Mouse (Mus musculus) midbrain, embryonic 12.5 days (tissue): ENCODE measurements around the gene Traip. TPM values are rescaled to one million over a fixed set of nuclear protein-coding genes. Genes with fewer than 3 reads are reported as not detected.

Experiments
- ATAC-seq: fragments of 200-750 bp; cut with Nextera tagmentation; 2 replicates; pipeline ENCODE4 v1.8.0; 2017; ENCODE audit warnings: low read depth, moderate TSS enrichment, moderate library complexity; ENCODE audit not compliant: low FRiP score
- H3K27ac ChIP-seq: fragments of 300-500 bp; sonication (generic); replicated peaks from 2 replicates; pipeline ENCODE4 v1.5.1; 2016; ENCODE audit warnings: mild to moderate bottlenecking
- H3K27me3 ChIP-seq: fragments of 300-500 bp; sonication (generic); 2 replicates; pipeline ENCODE4 v1.6.1; 2016; ENCODE audit warnings: mild to moderate bottlenecking
- H3K36me3 ChIP-seq: fragments of 300-500 bp; sonication (generic); 2 replicates; pipeline ENCODE4 v1.6.1; 2016
- H3K4me1 ChIP-seq: fragments of 300-500 bp; sonication (generic); 2 replicates; pipeline ENCODE4 v1.6.1; 2016
- H3K4me2 ChIP-seq: fragments of 300-500 bp; sonication (generic); replicated peaks from 2 replicates; pipeline ENCODE4 v1.6.1; 2016; ENCODE audit warnings: mild to moderate bottlenecking, moderate library complexity
- H3K4me3 ChIP-seq: fragments of 300-500 bp; sonication (generic); 2 replicates; pipeline ENCODE4 v1.5.1; 2016; ENCODE audit warnings: mild to moderate bottlenecking
- H3K9ac ChIP-seq: fragments of 300-500 bp; sonication (generic); replicated peaks from 2 replicates; pipeline ENCODE4 v1.6.1; 2016; ENCODE audit warnings: mild to moderate bottlenecking, moderate library complexity
- H3K9me3 ChIP-seq: fragments of 300-500 bp; sonication (generic); 2 replicates; pipeline ENCODE4 v1.6.1; 2016; ENCODE audit warnings: mild to moderate bottlenecking
- WGBS: fragments of 180-500 bp; shearing (Covaris S2); methylation state at CpG from one replicate; pipeline ENCODE4 v1.1.7; 2016; 5-methylcytosine and 5-hydroxymethylcytosine counted together
- polyA plus RNA-seq: library from polyadenylated mRNA; unstranded; fragments of >200 nt; fragmentation: Nextera tagmentation; extraction: Ambion mirVana; gene quantifications from 2 replicates; pipeline ENCODE4 v1.2.1, GENCODE M21; 2016

Traip gene
- polyA plus RNA-seq, 1 experiment from 2014 or later = 23.3 TPM

- WGBS = 73% methylated on average over 12 of the region's 12 CpGs
- no peak within 1 kb of the TSS for H3K27ac ChIP-seq
- no peak within 1 kb of the TSS for H3K4me2 ChIP-seq
Observed at GRCm38 (mm10) chr9:107975399-107976386, 25.8 kb downstream of the Traip start, which contains the start of gene Uba7. TSS of gene Uba7 (plus strand) at chr9:107975505.

GRCm38 (mm10) chr9:107978815-107979214, 28.9 kb downstream of the Traip start:
- Histone ChIP-seq H3K4me3 (no peak overlapping the region), H3K27ac (no peak overlapping the region), H3K9ac (no peak overlapping the region), H3K36me3 (no peaks in the 10 kb centered on the region), H3K4me2 (no peak overlapping the region), H3K27me3 (peaks cover 13% of the 10 kb centered on the region), H3K9me3 (no peaks in the 10 kb centered on the region), H3K4me1 (peaks cover 20% of the 10 kb centered on the region)
- 92% methylated on average over 12 of the region's 12 CpGs for WGBS
- no peak for ATAC-seq

More at GRCm38 (mm10) chr9:107975399-107976386, 25.8 kb downstream of the Traip start, which contains the start of gene Uba7:
- no peak within 1 kb of the TSS for H3K9ac ChIP-seq
- no peaks in the 10 kb centered on the region for H3K4me1 ChIP-seq
- peaks cover 20% of the 10 kb centered on the region for H3K36me3 ChIP-seq
- ATAC-seq = no peak
- no peaks in the 10 kb centered on the region for H3K9me3 ChIP-seq
- H3K4me3 ChIP-seq = no peak within 1 kb of the TSS
- H3K27me3 ChIP-seq = no peaks in the 10 kb centered on the region

- 57% methylated on average over 7 of the region's 7 CpGs for WGBS
- H3K36me3 ChIP-seq = no peaks in the 10 kb centered on the region
- peak overlapping the region; percentile 5; the same call in 1 of the 2 replicates for H3K4me2 ChIP-seq
- 0 out of 2 replicates have a peak overlapping the region, but pooled peaks have one; percentile 8 for H3K9ac ChIP-seq
- peaks cover 34% of the 10 kb centered on the region for H3K27me3 ChIP-seq
- no peaks in the 10 kb centered on the region for H3K9me3 ChIP-seq
- no peak overlapping the region for H3K4me3 ChIP-seq
- ATAC-seq = no peak
- H3K4me1 ChIP-seq = peaks cover 37% of the 10 kb centered on the region
- peak overlapping the region; percentile 58 for H3K27ac ChIP-seq
Observed at GRCm38 (mm10) chr9:107981684-107982605, 32.0 kb downstream of the Traip start.

- WGBS = 66% methylated on average over 14 of the region's 14 CpGs
- Histone ChIP-seq H3K9me3 (no peaks in the 10 kb centered on the region), H3K36me3 (no peaks in the 10 kb centered on the region), H3K4me3 (0 out of 2 replicates have a peak within 1 kb of the TSS, but pooled peaks have one; percentile 9), H3K4me2 (peak within 1 kb of the TSS; percentile 90), H3K27me3 (peaks cover 34% of the 10 kb centered on the region), H3K27ac (peak within 1 kb of the TSS; percentile 65), H3K4me1 (peaks cover 37% of the 10 kb centered on the region), H3K9ac (peak within 1 kb of the TSS; percentile 20; the same call in 1 of the 2 replicates)
- no peak for ATAC-seq
Observed at GRCm38 (mm10) chr9:107982681-107983346, 32.9 kb downstream of the Traip start, which contains the start of gene Gm20661. TSS of gene Gm20661 (plus strand) at chr9:107983058.

- ATAC-seq = no peak
- peaks cover 34% of the 10 kb centered on the region for H3K27me3 ChIP-seq
- 0 out of 2 replicates have a peak overlapping the region, but pooled peaks have one; percentile 9 for H3K4me3 ChIP-seq
- H3K27ac ChIP-seq = peak overlapping the region; percentile 65; the same call in 1 of the 2 replicates
- H3K4me2 ChIP-seq = peak overlapping the region; percentile 5; the same call in 1 of the 2 replicates
- H3K9ac ChIP-seq = no peak overlapping the region
- no peaks in the 10 kb centered on the region for H3K36me3 ChIP-seq
- H3K9me3 ChIP-seq = no peaks in the 10 kb centered on the region
- peaks cover 37% of the 10 kb centered on the region for H3K4me1 ChIP-seq
- 49% methylated on average over 4 of the region's 4 CpGs for WGBS
Observed at GRCm38 (mm10) chr9:107983421-107983890, 33.5 kb downstream of the Traip start.

- ATAC-seq = no peak
- no peaks in the 10 kb centered on the region for H3K9me3 ChIP-seq
- peak overlapping the region; percentile 90 for H3K4me2 ChIP-seq
- peak overlapping the region; percentile 68; the same call in 1 of the 2 replicates for H3K4me3 ChIP-seq
- H3K27ac ChIP-seq = peak overlapping the region; percentile 2; the same call in 1 of the 2 replicates
- H3K27me3 ChIP-seq = peaks cover 34% of the 10 kb centered on the region
- 79% methylated on average over 19 of the region's 19 CpGs for WGBS
- H3K36me3 ChIP-seq = no peaks in the 10 kb centered on the region
- peak overlapping the region; percentile 21; the same call in 1 of the 2 replicates for H3K9ac ChIP-seq
- H3K4me1 ChIP-seq = peaks cover 37% of the 10 kb centered on the region
Observed at GRCm38 (mm10) chr9:107984052-107984753, 34.3 kb downstream of the Traip start.

GRCm38 (mm10) chr9:107984754-107985055, 34.8 kb downstream of the Traip start:
- no peaks in the 10 kb centered on the region for H3K36me3 ChIP-seq
- H3K9ac ChIP-seq = peak overlapping the region; percentile 21; the same call in 1 of the 2 replicates
- H3K9me3 ChIP-seq = no peaks in the 10 kb centered on the region
- H3K4me1 ChIP-seq = peaks cover 37% of the 10 kb centered on the region
- WGBS = 65% methylated on average over 9 of the region's 9 CpGs
- H3K27ac ChIP-seq = no peak overlapping the region
- H3K4me2 ChIP-seq = peak overlapping the region; percentile 90
- ATAC-seq = no peak
- peak overlapping the region; percentile 68 for H3K4me3 ChIP-seq
- peaks cover 34% of the 10 kb centered on the region for H3K27me3 ChIP-seq

- ATAC-seq = peak; percentile 75
- peaks cover 37% of the 10 kb centered on the region for H3K4me1 ChIP-seq
- H3K27me3 ChIP-seq = peaks cover 34% of the 10 kb centered on the region
- WGBS = under 1% methylated on average over 58 of the region's 58 CpGs
- peak within 1 kb of the TSS; percentile 54 for H3K9ac ChIP-seq
- H3K27ac ChIP-seq = 0 out of 2 replicates have a peak within 1 kb of the TSS, but pooled peaks have one; percentile 30
- H3K36me3 ChIP-seq = no peaks in the 10 kb centered on the region
- H3K4me2 ChIP-seq = peak within 1 kb of the TSS; percentile 90
- H3K4me3 ChIP-seq = peak within 1 kb of the TSS; percentile 68
- no peaks in the 10 kb centered on the region for H3K9me3 ChIP-seq
Observed at GRCm38 (mm10) chr9:107985131-107986119, 35.5 kb downstream of the Traip start, which contains the start of gene Inka1. TSS of gene Inka1 (minus strand) at chr9:107985879.

GRCm38 (mm10) chr9:107986376-107986775, 36.4 kb downstream of the Traip start:
- Histone ChIP-seq H3K27me3 (peaks cover 34% of the 10 kb centered on the region), H3K9me3 (no peaks in the 10 kb centered on the region), H3K4me3 (peak overlapping the region; percentile 68), H3K4me2 (peak overlapping the region; percentile 90), H3K27ac (no peak overlapping the region), H3K4me1 (peaks cover 37% of the 10 kb centered on the region), H3K36me3 (no peaks in the 10 kb centered on the region), H3K9ac (no peak overlapping the region)
- WGBS = 6% methylated on average over 18 of the region's 18 CpGs
- peak; percentile 66 for ATAC-seq
